Mouse (Mus musculus) embryo, embryonic 11.5 days (tissue): ENCODE data around the gene Aoah.

Experiments
- DNase-seq: peaks from one replicate; pipeline ENCODE4 v3.0.0-alpha.2; 2012; ENCODE audit warnings: low read depth, low spot score

The Aoah gene

DNA sequence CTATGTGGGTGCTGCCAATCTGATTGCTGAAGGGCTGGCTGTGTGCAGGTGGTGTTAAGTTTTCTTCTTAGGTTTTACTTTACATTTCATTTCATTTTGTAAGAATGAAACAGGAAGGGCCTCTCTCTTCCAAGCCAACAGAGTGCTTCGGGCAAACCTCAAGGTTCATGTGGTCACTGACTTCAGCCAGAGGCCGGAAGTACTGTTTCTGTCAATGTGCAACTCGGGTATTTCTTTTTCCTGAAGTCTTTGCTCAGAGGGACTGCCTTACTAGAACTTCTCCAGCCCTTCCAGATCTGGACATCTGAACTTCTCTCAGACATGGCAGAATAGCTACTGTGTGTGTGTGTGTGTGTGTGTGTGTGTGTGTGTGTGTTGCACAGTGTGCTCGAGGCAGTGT, at the start of gene Aoah:
Gene Aoah (plus strand): TSS at position 213 of the 400 bp plus-strand sequence.
- DNase-seq = no peak

GRCm38 (mm10) chr13:20754843-20755242, 39.1 kb upstream of the Aoah start:
- DNase-seq = no peak

DNA sequence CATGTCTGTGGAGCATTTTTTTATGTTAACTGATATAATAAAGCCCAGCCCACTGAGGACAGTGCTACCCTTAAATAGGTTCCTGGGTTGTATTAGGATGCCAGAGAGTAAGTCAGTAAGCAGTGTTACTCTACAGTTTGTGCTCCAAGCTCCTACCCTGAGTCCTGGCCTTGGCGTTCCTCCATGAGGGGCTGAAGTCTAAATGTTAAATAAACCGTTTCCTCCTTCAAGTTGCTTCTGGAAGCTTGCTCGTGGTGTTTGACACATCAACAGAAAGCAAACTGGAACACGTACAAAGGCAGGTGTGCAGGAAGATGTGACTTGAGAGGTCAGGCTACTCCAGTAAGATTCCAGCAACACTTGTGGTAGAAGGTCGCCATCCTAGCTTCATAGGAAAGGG, 10.3 kb upstream of the Aoah start:
- no peak for DNase-seq

DNA sequence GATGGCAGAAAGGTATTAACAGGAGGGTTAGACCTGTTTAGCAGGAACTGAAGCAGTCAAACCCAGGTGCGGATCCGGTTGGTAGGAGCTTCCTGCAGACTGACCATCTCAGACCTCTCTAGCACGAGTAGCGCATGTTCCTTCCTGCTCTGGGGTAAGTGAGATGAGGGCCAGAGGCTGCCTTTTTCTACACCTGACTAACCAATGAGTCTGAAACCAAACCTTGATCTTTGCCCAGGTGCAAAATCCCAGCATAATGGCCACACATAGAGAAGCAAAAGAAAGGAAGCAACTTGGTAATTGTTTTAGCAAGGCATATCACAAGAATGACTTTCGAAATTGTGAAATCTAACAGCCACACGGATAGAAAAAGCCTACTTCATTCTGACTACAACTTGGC, 9.9 kb upstream of the Aoah start:
- DNase-seq = no peak

DNA sequence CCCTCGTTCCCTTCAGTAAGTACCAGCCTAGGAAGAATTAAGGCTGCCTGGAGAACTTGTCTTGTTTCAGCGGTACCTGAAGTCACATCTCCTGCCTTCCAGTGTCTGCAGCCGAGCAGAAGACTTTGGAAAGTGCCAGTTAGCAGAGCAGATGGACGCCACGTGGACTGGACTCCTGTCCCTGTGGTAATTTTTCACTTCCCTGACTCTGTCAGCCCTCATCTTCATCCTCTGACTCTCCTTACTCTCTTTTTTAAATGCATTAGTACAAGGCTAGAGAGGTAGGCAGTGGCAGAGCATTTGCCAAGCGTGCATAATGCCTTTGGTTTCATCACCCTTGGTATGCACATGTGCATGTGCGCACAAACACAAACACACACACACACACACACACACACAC, 8.0 kb upstream of the Aoah start:
- no peak for DNase-seq

- no peak for DNase-seq
Observed at GRCm38 (mm10) chr13:20786825-20787245, 7.1 kb upstream of the Aoah start.

- DNase-seq = no peak
Observed at GRCm38 (mm10) chr13:20787952-20788351, 6.0 kb upstream of the Aoah start.

DNA sequence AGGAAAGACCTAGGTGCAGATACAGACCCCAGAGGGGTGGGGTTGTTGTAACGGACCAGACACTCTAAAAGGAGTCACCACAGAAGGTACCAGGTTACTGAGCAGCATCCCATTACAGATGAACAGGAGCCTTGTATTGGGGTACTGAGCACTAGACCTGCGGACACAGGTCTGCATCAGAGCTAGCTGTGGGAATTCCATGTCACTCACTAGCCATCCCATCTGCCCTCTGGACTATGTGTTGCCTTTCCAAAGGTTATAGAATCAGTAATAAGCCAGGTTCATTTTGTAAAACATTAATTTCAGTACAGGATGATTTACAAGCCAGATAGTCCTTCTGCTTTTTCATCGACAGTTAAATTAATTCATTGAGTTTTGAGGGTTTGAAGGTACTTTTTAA, 2.7 kb downstream of the Aoah start:
- no peak for DNase-seq

- DNase-seq = no peak
Observed at GRCm38 (mm10) chr13:20798536-20798935, 4.6 kb downstream of the Aoah start.

DNA sequence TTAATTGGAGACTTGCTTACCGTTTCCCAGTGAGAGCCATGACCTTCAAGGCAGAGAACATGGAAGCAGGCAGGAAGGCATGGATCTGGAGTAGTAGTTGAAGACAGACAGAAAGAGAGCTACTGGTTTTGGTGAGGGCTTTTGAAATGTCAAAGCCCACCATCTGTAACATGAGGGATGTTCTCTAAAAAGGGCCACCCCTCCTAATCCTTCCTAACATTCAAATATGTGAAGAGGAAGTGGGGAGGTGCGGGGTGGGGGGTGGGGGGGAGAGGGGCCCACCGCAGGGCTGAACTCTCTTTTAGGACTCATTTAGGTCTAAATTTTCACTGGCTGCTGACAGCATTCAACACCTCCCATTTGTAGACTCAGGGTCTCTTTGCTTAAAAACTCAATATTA, 5.9 kb downstream of the Aoah start:
- no peak for DNase-seq

GRCm38 (mm10) chr13:20800569-20800968, 6.7 kb downstream of the Aoah start:
- no peak for DNase-seq

DNA sequence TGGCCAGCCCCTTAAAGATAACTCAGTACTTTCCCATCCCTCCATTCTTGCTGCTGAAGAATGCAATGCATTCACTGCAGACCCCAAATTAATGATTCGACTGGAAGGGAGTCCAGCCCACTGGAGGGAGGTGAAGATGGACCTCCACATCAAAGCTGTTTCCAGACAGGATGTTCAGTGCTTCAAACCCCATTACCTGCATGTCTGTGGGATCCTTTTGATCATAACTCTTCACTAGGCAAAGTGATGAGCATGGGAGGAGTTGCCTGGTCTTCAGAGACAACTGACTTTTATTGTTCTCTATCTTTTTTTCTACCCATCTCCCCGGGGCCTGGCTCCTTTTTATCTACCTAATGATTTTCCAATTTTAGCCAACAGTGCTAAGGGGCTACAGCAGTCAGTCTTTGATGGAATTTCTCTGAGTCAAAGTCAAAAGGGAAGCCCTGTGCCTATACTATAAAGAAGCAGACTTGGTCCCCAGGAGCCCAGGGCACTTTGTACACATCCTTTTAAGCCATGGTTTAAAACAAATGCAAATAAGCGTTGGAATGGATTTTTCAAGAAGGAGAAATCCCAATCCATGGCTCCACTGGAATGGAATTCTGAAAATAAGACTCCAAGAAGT, 18.0 kb downstream of the Aoah start:
- no peak for DNase-seq

GRCm38 (mm10) chr13:20816385-20816784, 22.5 kb downstream of the Aoah start:
- DNase-seq = no peak

DNA sequence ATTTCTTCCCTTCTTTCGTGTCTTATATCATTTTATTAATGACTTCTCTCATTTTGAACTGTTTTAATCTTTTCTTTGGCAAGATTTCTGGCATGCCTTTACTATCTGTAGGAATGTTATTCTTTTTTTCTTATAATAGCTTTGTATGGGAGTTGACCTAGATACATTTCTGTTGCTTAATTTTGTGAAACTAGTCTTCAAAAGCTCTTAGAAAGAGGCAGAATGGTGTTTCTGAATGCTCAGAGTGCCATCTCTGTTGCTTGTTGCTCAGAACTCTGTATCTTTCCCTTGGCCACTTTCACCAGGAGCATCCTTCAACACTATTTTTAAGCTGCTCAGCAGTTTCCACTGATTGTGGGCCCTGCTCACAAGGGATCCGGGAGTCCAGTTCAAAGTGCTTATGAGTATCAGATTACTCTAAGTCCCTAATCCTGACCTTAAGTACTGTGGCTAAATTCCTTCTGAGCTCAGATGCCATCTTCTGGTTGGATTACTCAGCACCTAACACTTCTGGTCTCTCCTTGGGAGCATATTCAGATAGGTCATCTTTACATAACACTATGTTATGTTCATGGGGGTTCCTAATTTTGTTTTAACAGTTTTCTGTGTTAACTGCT, 26.9 kb downstream of the Aoah start:
- DNase-seq = no peak

DNA sequence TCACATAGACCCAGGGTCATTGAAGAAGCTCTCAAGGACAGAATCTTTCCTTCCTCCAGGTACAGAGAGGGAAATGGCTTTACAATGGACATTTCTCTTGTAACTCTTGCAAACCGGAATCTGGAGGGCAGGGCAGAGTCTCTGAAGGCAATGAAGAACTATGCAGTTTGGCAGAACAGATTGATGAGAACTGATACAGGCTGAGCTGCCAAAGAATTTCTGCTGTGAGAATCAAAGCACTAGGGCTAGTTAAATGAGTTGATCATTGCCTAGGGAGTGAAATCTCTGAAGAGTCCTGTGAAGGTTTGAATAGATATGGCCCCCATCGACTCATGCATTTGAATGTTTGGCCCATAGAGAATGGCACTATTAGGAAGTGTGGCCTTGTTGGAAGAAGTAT, 34.8 kb downstream of the Aoah start:
- no peak for DNase-seq

- no peak for DNase-seq
Observed at GRCm38 (mm10) chr13:20829181-20829900, 35.4 kb downstream of the Aoah start.

DNA sequence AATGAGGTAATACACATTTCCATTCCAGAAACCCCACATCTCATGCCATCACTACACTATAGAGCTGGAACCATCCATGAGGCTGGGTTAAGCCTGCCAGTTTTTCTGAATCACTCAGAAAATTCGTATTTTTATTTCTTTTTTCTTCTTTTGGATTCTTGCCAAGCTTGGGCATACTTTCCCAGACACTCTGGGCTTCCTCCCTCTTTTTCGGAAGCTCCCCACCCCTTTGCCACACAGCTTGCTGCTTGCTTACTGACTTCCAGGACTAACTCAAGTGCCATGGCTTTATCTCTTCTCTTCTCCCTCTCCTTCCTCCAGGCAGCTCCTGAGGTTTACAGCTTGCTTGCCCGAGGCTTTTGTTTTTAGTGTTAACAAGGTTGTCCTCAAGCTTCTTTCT, 62.0 kb downstream of the Aoah start:
- no peak for DNase-seq

DNA sequence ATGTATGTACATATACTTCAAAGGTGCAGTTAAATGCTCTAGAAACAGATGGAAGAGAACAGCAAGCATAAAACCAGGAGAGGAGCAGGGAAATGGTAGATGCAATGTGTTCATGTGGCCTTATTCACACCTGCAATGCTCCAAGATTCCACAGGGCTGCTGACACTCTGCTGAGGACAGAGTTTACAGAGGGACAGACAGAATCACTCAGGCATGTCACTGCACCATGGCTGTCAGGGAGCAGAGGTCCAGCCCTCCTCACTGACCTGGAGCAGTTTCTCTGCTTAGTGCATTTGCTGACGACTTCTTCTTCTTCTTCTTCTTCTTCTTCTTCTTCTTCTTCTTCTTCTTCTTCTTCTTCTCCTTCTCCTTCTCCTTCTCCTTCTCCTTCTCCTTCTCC, 105.5 kb downstream of the Aoah start:
- no peak for DNase-seq

DNA sequence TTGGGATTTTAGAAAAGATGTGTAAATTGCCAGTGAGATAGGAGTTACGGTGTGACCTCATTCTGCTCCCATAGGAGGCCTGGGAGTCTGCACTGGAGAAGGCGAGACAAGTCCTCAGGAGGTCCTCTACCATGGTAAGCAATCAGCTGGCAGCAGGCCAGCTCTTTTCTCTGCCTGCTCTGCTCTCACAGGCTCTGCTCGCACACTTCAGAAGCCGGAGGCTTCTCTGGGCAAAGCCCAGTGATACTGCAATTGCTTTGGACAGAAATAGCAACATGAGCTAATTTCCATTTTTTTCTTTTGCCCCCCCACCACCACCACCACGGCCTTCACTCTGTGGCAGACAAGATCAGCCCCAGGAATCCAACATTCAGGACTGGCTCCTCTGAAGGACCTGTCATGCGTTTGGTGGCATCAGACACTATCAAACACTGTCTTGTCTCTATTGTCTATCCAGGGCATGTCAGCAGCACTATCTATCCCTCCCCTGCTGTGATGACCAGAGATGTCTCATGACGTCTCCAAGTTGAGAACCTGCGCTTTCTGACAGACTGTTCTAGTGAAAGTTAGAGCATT, 106.6 kb downstream of the Aoah start:
- peak; percentile 7 for DNase-seq

- DNase-seq = no peak
Observed at GRCm38 (mm10) chr13:20900972-20901457, 107.1 kb downstream of the Aoah start.

- no peak for DNase-seq
Observed at GRCm38 (mm10) chr13:20901634-20902135, 107.8 kb downstream of the Aoah start.

GRCm38 (mm10) chr13:20904118-20904517, 110.2 kb downstream of the Aoah start:
- no peak for DNase-seq
